Mouse (Mus musculus) embryo, embryonic 11.5 days (tissue): ENCODE data around the gene Hddc3.
"Not testable (repeated sequence)": the region's sequence is repeated elsewhere in the genome, so short reads cannot be mapped to it uniquely, and the experiment has no call there.

Experiments used
- DNase-seq: peaks from one replicate; pipeline ENCODE4 v3.0.0-alpha.2; 2012; ENCODE audit warnings: low read depth, low spot score

Gene Hddc3

DNA sequence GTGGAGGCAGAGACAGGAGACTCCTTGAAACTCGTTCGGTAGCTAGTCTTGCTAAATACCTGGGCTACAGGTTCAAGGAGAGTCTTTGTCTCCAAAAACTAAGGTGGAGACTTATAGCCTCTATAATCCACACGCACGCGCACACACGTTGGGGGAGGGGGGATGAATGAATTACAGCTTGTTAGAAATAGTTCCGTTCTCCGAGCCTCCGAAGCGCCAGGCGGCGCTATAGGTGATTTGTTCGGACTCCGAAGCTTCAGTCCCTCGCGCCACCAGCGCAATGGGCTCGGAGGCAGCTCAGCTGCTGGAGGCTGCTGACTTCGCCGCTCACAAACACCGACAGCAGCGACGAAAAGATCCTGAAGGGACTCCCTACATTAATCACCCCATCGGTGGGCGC is at the start of gene Hddc3:
Gene Hddc3 (plus strand): TSS at position 247 of the 400 bp plus-strand sequence.
- DNase-seq, result peak; percentile 95

DNA sequence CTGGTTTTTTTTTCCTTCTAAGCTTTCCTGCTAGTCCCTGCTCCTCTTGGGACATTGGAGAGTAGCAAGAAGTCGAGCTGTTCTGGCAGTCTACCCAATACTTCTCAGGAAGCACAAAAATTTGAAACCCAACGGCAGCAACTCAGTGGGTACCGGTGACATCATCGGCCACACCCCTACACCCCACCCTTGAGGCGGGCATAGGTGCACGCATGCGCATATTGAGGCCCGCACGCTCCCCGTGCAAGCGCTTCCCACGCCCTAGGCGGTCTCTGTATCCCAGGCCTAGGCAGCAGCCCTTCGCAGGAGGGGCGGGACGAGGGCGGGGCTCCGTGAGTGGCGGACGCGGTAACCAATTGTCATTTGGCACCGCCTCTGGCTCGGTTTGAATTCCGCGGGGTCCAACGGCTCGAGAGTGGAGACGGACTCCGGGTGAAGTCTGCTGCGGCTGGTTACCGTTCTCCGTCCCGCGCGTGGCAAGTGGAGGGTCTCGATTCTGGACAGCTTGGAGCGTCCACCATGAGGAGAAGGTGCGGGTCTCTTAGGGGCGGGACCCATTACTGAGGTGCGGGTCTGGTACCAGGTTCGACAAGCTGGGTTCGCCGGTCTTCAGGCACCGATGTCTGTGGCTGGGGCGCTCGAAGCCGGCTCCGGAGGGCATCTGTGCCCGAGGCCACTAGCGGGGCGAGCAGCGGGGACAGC is 48.7 kb upstream of the Hddc3 start, which contains the start of gene Prc1:
Gene Prc1 (plus strand): TSS at position 389 of the 702 bp plus-strand sequence.
- peak; percentile 94 for DNase-seq

DNA sequence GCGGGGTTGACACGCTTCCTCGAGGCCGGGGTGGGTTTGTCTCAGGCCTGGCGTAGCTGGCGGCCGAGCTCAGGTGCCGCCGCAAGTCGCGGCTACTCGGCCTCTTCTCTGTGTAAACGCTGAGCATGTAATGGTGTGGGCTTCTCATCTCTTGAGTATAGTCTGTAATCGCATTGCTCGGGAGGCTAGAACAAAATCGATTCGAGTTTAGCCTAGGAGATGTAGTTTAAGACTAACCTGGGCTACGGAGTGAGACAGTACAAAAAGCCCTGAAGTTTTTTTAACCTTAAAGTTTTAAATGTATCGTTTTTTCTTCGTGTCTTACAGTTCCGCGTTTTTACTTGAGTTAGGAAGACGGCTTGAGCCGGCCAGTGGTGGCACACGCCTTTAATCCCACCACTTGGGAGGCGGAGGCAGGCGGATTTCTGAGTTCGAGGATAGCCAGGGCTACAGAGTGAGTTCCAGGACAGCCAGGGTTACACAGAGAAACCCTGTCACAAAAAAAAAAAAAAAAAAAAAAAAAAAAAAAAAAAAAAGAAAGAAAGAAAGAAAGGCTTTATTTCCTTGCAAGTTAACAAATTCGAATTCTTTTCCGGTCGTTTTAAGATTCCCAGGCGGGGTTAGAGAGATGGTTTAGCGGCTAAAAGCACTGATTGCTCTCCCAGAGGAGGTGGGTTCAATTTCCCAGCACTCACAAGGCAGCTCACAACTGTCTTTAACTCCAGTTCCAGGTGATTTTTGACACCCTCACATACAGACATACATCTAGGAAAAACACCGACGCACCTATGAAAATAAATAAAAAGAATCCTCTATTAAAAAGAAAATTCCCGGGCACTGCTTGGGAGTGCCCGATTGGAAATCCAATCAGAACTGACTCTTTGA is 47.9 kb upstream of the Hddc3 start:
- DNase-seq, result peak; percentile 7

DNA sequence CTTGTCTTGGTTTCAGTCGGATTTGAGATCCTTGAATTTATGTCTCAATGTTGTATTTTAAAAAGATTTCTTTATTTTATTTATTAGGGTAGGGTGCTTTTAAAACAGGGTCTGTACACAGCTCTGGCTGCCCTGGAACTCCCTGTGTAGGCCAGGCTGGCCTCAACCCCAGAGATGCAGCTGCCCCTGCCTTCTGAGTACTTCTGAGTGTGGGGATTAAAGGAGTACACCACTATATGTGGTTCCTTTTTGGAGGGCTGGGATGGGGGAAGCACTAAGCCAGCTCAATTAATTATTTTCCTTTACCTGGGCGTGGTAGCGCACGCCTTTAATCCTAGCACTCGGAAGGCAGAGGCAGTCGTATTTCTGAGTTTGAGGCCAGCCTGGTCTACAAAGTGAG is 46.4 kb upstream of the Hddc3 start:
- DNase-seq, result no peak

DNA sequence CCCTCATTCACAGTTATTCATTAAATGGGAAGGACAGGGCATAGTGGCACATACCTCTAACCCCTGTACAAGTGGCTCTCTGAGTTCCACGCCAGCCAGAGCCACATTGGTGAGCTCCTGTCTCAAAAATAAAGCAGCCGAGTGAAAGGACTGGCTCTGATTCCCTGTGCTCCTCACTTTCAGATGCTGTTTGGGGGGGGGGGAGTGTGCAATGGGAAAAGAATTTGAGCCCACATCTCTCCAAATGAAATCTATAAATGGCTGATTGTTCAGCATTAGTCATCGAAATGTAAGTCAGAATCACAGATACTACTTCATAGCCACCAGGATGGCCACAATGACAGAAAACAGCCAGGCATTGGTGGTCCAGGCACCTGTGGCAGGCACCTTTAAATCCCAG is 45.9 kb upstream of the Hddc3 start:
- no peak for DNase-seq

DNA sequence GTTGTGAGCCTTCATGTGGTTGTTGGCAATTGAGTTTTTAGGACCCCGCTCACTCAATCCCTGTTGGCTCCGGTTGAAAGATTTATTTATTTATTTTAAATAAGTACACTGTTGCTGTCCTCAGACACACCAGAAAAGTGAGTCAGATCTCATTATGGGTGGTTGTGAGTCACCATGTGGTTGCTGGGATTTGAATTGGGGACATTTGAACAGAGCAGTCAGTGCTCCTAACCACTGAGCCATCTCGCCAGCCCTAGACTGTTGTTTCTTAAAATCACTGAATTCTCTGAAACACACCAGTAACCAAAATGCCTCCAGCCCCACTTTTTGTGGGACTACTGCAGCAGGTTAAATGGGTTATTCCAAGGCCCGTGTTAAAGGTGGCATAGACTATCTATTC is 44.1 kb upstream of the Hddc3 start:
- no peak for DNase-seq

DNA sequence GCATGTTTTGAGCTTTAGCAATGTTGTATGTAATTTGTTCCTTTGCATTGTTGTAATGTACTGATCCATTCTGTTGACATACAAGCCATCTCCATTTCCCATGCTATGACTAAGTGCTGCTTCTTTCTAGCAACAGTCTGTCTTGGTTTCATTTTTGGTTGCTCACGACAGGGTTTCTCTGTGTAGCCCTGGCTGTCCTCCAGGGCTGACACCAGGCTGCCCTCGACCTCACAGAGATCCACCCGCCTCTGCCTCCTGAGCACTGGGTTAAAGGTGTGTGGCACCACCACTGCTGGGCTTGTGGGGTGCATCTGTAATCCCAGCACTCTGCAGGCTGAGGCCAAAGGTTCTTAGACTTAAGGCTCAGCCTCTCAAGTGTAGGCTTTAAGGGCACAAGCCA is 43.3 kb upstream of the Hddc3 start:
- no peak for DNase-seq

DNA sequence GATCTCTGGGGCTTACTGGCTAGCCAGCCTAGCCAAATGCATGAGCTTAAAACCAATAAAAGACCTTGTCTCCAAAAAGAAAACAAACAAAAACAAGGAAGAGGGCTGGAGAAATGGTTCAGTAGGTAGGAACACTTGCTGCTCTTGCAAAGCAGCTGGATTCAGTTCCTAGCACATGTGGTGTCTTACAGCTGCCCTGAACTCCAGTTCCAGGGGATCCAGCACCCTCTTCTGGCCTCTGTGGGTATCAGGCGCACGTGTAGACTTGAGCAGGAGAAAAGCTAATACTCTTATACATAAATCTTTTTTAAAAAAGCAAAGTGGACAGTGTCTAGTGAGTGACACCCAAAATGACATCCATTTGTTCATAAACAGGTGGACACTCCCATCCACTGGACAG is 41.4 kb upstream of the Hddc3 start:
- DNase-seq, result no peak

DNA sequence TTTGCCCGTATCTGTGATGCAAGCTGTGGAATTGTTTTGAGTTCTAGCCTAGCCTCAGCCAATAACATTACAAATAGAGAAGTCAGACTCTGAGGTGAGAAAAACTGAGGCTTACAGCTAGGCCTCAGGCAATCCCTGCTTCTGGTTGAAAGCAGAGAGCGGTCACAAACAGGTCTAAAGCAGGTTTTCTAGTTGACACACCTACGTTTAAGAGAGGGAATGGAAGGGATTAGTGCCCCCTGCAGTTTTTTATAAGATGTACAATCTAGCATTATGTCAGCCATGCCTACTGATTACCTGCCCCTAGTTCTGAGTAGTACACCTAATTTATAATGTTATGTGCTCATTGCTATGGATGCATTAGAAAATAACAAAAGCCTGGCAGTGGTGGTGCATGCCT is 35.1 kb upstream of the Hddc3 start:
- DNase-seq, result no peak

DNA sequence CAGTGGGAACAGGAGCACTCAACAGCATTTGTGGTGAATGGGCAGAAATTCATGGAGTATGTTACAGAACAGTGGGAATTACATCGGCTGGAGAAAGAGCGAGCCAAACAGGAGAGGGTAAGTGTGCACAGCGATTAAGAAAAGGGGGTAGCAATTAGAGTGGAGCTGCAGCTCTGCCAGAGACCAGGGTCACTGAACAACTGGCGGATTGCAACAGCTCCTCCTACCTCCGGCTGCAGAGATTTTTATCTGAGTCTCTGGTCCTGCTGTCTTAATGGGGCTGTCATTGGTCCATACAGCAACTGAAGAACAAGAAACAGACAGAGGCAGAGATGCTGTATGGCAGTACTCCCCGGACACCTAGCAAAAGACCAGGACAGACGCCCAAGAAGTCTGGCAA is 32.1 kb upstream of the Hddc3 start:
- DNase-seq, result no peak

DNA sequence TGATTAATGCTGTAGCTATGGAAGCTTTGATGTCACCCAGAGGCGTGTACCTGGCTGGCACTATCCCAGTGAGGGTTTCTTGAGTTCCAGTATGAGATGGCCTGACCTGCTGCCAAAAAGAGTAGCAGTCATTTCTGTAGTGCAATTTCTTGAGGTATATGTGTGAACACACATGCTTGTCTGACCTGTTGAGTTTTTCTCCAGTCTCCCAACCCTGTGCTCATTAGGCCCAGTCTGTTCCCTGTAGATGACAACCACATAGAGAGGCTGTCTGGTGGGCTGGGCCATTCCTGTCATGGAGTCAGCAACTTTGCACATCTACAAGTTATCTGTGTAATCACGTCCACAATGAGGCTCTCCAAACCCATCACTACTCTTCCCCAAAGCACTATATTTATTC is 27.2 kb upstream of the Hddc3 start:
- DNase-seq, result no peak

DNA sequence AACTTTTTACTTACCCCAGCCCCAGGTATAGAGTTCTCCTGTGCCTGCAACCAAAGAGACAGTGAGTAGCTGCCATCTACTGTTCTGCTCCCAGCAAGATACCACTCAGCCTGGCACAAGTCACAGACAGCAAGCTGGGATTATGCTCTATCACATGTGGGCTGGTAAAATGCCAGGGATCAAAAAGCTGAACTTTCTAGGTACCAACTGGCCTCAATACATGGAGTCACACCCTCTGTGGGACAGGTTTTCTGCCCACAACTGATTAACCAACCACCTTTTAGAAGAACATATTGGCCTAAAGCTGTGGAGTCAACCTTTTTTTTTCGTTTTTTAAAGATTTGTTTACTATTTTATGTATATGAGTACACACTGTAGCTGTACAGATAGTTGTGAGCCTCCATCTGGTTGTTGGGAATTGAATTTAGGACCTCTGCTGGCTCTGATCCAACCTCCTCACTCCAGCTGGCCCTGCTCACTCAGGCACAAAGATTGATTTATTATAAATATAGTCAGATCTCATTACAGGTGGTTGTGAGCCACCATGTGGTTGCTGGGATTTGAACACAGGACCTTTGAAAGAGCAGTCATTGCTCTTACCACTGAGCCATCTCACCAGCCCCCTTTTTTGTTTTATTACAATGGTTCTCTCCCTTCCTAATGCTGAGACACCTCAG is 25.3 kb upstream of the Hddc3 start:
- no peak for DNase-seq

DNA sequence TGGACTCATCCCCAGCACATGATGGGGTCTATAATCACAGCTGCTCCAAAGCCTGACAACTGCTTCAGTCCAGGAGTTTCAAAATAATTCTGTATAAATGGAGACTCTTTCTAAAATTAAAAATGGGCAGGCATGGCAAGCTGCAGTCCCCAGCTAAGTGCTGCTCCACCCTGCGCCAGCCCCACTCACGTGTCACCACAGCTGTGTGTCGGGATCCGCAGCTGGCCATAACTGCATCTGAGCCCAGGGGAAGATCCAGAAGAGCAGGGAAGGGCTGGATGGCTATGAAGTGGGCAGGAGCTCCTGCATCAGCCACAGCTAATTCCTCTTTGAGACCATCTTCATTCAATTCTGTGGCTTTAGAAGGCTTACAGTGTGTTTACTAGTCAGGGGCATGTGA is 24.2 kb upstream of the Hddc3 start:
- DNase-seq, result no peak

DNA sequence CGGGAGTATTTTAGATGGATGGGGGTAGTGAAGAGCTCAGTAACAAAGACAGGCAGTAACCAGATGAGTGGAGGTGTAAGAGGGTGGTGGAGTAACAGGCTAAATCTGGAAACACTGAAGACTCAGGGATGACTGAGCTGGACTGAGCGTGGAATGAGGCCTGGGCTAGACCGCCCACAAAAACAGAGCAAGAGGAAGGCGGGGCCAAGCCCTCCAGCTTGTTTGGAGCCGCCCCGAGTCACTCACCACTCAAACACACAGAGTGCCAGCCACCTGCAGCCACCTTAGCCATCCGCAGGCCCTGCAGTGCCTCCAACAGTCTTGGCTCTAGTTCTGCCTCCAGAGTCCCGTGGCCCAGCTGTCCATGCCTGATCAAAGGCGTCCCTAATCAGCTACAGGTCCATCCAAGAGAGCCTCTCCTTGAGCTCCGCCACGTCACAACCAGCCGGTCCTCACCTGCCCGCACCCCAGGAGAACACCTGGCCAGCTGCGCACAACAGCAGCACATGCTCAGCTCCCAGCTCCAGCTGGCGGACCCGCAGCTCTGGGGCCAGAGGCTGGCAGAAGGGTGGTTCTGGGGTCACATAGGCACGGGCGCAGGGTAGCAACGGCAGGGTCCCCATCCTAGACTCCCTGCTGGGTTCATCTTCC is 22.9 kb upstream of the Hddc3 start:
- no peak for DNase-seq

DNA sequence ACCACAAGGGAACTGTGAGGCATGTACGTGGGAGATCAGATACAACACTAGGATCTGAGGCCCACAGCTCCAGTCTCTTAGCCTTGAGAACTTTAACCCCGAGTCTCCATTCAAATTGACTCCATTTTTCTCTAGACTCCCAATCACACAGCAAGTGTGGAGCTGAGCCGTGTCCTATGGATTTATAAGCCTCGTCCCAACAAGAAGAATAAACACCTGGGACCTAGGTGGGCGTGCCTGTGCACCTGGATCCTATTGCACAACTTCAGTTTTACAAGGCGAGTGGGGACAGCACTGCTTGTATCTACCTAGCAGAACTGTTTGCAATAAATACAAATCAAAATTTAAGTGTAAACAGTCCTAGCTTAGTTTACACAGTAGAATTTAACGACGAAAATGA is 19.6 kb upstream of the Hddc3 start:
- DNase-seq, result no peak

DNA sequence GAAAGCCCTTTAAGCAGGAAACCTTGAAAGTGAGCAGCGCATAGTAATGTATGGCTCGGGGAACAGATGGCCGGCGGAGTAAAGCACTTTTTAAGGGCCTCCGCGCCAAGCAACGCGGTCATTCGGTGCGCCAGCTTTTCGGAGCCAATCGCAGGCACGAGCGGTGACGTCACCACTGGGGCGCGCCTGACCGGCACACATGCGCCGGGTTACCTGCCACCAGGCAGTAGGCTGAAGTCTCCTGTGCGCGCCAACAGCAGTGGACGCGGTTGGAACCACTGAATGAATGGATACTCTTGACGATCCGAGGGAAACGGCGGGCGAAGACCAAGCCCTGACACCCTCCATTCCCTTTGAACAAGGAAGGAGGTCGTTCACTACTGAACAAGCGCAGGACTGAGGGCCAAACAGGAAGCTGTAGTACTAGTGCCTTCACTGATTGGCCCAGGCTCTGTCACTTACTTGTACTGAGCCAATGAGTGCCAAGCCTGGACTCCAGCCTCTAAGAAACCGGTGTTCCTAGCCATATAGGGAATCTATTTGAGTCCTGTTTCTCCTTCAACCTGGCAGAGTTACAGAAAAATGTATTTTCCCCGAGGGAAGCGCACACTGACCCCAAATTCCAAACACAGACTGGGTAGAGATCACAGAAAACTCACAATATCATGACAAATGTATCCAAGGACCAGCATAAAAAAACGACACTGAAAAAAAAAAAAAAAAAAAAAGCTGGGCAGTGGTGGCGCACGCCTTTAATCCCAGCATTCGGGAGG is 18.7 kb upstream of the Hddc3 start, which contains the start of gene Rccd1:
Gene Rccd1 (minus strand): TSS at position 412 of the 773 bp plus-strand sequence.
- peak; percentile 95 for DNase-seq

DNA sequence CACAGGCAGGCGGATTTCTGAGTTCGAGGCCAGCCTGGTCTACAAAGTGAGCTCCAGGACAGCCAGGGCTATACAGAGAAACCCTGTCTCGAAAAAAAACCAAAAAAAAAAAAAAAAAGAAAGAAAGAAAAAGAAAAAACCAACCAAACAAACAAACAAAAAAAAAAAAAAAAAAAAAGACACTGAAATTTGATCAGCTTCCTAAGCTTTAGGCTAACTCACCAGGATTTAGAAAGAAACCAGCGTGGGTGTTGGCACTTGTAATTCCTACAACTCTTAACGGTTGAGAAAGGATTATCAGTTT is 18.1 kb upstream of the Hddc3 start:
- not testable (repeated sequence) for DNase-seq

DNA sequence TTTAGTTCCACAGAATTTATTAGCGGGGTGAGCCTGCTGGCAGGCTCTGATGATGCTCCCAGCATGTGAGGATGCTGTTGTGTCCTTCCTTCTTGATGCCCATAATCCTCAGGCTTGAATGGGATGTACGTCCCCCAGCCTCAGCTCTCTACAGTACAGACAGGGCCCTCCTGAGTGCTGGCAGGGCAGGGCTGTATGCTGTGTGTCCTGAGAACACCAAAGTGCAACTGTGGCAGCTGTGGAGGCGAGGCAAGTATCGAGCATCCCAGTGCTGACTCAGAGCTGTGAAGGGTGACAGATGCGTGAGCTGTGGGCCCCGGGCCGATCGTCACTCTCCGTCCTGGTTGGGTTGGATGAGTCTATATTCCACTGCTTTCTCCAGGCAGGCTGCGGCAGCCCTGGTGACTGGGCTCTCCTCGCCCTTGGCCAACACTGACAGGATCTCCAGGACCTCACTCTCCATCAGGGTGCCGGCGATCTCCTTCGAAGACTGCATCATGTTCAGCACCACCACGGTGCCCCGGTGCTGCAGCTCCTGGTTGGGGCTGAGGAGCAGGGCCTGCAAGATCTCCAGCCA is 17.5 kb upstream of the Hddc3 start:
- DNase-seq, result no peak

DNA sequence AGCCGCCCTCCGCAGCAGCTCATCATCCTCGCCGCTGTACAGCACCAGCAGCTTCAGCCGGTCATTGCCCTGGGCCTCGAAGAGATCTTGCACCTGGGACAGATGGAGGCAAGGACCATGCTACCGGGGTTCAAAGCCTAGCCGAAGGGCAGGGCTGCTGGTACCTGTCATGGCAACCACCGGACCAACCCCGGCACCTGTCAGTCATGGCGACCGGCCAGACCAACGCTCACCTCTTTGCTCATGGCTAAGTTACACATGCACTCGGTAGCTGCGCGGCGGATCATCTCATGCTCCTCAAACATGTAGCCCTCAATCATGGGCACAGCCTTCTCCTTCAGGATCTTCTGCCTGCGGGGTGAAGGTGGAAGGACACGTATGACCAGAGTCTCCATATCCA is 16.8 kb upstream of the Hddc3 start:
- no peak for DNase-seq

DNA sequence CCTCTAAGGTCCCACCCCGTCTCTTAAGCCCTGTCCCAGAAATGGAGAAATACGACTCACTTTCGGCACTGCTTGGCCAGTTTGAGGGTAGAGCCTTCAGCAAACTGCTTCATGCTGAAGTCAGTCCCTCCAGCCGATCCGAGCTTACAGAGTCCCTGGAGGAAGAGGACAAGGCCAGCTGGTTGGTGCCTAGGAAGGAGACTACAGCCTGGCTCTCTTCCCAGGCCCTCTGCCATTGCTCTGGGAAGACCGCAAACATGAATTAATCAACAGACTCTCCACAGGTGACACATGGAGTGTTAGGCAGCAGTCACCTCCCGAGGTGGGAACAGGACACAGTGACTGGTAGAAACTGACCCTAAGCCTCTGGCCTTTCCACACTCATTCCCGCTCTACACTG is 12.6 kb upstream of the Hddc3 start:
- DNase-seq, result no peak

DNA sequence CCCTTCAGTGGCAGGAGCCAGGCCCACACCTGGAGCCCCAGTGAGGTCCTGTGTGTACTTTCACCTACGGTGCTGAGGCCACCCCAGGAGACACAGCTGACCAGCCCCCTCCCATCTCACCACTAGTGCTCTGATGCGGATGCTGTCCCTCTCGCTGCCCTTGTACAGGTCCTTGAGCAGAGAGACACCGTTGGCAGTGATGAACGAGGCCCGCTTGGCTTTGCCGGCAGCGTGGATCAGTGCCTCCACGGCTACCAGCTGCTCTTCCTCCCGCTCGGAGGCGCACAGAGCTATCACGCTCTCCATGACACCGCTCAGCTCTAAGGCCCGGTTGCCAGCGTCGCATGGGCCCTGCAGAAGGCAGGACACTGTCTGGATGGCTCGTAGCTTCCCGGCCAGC is 11.5 kb upstream of the Hddc3 start:
- no peak for DNase-seq
